Mouse (Mus musculus) lung, postnatal 14 days (tissue): ENCODE results near the gene Spred2.
"Not testable (repeated sequence)": the region's sequence is repeated elsewhere in the genome, so short reads cannot be mapped to it uniquely, and the experiment has no call there.

ENCODE experiments used
- DNase-seq: peaks from one replicate; pipeline ENCODE4 v3.0.0; 2021

The Spred2 gene

DNA sequence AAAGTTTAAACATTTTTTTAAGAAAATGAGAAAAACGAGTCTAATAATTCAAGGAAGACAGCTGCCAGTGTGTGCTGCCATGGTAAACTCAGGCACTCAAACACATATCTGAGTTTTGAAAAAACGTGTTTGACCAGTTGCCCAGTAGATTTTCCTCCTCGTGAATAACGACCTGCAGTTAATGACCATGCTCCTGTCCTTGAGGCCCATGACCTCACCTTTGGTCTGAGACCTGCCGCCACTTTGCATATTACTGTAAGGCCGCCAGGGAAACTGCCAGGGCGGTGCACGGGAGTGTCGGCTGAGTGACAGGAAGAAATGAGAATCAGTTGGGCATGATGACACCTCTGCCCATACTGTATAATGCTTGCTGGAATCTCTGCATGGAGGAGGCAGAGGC is 103.5 kb downstream of the Spred2 start:
- DNase-seq, result no peak

DNA sequence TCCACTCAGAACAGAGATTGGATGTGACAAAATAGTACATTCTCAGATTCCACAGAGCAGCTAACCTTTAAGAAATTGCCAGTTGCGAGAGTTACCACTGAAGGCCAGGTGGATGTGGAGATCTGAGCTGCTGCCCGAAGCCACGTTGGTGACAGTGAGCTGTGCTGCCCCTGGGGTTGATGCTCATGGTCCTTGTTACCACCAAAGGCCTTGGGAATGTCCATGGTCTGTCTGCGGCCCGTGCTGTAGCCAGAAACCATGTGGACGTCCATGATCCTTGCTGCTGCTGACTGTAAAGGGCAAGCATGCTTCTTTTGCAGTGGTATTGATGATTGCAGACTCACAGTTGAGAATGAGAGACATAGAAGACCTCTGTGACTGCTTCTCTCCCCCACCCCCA is 104.2 kb downstream of the Spred2 start:
- DNase-seq, result no peak

DNA sequence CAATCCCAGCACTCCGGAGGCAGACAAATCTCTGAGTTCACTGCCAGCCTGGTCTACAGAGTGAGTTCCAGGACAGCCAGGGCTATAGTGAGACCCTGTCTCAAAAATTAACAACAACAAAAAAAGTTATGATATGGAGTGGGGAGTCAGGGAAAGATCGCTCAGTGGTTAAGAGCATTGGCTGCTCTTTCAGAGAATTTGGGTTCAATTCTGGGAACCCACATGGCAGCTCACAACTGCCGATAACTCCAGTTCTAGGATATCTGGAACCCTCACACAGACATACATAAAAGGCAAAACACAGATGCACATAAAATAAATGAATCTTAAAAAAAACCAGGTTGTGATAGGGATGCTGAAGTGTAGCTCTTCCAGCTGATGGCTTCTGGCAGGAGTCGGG is 104.8 kb downstream of the Spred2 start:
- DNase-seq, result no peak

DNA sequence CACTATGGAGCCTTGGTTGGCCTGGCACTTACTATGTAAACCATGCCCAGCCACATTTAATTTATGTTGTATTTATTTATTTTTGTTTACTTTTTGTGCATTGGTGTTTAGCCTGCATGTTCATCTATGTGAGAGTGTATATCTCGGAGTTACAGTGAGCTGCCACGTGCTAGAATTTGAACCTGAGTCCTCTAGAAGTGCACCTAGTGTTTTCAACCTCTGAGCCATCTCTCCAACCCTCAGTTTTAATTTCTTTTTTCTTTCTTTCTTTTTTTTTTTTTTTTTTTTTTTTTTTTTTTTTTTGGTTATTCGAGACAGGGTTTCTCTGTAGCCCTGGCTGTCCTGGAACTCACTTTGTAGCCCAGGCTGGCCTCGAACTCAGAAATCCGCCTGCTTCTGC is 106.8 kb downstream of the Spred2 start:
- DNase-seq, result not testable (repeated sequence)

- peak; percentile 60 for DNase-seq
Measured at GRCm38 (mm10) chr11:20031536-20031935, 107.4 kb downstream of the Spred2 start.

- no peak for DNase-seq
Measured at GRCm38 (mm10) chr11:20033541-20034160, 109.5 kb downstream of the Spred2 start.

DNA sequence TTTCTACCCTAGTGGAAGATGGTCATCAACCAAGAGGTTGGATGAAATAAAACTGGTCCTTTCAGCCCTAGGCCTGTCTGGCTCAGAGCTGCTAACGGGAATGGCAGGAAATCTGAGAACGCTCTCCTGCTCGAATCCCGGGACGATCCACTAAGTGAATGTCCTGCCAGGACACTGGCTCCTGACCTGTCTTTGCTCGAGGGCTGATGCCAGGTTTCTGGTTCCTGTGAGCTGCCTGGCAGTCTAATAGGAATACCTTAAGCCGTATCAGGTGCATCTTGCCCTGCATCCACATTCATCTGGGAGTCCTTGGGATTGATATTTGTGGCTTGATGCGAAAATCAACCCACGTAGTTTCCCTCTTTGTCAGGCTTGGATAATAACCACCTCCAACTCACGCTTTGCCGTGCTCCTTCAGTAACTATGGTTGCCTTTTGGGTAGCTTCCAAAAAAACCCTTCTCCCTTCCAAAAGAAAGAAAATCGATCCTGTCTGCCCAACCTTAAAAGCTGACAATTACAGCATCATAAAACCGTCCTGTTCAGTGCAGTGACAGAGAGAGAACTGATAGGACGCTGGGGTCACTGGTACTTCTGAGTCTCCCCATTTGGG is 110.3 kb downstream of the Spred2 start:
- DNase-seq, result no peak

DNA sequence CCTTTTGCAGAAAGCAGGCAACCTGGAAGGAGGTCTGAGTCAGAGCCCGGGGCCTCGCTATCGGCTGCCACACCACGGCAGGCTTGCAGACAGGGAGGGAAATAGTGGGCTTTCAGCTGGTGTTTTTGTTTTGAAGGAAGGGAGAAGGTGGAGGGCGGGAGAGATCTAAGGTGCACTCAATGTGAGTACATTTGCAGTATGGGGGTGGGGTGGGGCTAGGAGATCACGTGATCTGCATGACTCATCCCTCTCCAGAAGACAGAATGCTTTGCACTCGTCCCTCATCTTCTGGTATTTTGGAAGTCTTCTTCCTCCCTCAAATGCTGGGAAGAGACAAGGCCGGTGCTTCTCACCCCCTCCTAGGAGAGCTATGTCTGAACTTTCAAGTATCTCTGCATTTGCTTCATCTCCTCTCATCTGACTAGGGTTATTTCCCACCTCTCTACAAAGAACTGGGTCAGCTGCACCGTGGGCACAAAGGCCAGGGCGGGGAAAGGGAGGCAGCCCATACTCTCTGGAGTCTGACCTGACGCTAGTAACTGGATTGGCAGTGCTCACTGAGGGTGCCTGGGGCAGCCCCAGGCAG is 111.3 kb downstream of the Spred2 start:
- DNase-seq, result no peak

- no peak for DNase-seq
Measured at GRCm38 (mm10) chr11:20035972-20036371, 111.8 kb downstream of the Spred2 start.

DNA sequence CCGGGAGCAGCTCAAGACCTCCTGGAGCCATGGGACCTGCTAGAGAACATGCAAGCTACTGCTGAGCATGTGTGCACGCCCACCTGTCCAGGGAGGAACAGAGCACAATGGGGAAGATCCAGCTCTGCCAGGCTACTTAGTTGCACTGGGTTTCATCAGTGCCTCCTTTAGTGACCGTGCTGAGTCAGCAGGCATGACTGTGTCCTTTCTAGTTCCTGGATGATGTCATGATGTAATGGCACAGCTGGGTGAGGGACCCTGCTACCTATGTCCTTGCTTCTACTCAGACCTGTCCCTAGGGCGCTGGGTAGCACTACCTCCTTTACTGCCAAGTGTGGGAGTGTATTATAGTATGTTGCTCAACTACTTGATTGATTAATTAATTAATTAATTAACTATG is 113.6 kb downstream of the Spred2 start:
- no peak for DNase-seq

DNA sequence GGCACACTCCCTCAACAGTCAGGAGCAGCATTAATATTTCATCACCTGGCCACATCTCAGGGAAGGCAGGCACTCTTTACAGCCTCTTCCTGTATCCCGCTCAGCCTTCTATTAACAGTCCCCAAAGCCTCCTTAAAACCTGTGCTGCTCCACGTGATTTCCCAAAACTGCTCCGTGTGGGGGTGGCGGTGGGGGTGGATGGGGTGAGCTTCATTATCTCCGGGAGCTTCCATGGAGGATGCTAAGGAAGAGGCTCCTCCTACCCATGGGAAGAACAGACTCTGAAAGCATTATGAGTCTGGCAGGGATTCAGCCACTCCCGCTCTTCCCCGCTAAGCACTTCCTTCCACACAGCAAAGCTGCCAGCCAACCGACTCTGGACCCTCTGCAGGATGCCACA is 114.5 kb downstream of the Spred2 start:
- peak; percentile 11 for DNase-seq

DNA sequence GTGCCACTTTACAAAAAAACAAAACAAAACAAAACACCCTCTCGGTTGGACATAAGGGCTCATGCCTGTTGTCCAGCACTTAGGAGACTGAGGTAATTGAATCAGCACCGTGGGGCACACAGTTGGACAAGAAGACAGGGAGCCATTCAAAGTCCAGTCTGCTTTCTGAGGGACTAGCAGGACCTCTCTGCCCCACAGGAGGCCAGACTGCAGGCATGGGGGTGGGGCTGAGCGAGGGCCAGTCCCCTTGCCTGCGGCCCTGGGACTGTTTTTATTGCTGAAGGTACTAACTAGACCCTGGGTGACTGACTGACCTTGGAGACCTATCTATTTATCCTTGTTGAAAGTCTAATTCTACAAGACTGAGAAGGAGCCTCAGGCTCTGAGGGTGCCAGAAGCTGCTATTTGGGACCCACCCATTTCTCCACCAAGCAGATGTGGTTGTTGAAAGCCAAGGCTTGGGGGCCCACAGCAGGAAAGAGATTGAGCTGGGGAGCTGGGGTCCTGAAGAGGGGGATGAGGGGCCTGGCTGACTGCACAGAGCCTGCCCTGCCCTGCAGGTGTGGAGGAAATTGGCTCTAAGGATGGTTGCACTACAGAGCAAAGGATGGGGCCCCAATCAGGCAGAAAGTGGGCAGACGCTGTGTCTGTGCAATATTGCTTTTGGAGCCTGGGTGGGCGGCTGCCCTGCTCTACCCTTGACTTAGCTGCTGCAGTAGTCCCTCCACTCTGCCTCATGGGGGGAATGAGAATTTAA is 117.2 kb downstream of the Spred2 start:
- no peak for DNase-seq

DNA sequence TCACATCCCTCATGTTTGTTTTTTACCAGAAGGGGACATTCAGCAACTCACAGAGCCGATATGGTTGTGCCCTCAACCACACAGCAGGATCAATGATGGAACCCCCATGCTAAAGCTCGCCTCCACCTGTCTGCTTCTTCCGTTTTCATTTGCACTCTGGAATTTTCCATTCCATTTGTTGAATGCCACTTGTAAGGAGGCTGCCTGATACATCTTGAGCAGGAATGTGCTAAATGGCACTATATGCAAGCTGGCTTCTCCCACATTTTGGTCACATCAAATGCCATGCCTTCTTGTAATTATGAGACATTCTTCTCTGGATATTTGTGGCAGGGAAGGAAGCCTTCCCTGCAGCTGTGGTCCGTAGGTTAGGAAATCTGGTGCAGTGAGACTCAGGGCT is 117.9 kb downstream of the Spred2 start:
- DNase-seq, result no peak

GRCm38 (mm10) chr11:20043256-20043655 is 119.1 kb downstream of the Spred2 start:
- DNase-seq, result no peak

- DNase-seq, result no peak
Measured at GRCm38 (mm10) chr11:20045586-20045985, 121.4 kb downstream of the Spred2 start.

DNA sequence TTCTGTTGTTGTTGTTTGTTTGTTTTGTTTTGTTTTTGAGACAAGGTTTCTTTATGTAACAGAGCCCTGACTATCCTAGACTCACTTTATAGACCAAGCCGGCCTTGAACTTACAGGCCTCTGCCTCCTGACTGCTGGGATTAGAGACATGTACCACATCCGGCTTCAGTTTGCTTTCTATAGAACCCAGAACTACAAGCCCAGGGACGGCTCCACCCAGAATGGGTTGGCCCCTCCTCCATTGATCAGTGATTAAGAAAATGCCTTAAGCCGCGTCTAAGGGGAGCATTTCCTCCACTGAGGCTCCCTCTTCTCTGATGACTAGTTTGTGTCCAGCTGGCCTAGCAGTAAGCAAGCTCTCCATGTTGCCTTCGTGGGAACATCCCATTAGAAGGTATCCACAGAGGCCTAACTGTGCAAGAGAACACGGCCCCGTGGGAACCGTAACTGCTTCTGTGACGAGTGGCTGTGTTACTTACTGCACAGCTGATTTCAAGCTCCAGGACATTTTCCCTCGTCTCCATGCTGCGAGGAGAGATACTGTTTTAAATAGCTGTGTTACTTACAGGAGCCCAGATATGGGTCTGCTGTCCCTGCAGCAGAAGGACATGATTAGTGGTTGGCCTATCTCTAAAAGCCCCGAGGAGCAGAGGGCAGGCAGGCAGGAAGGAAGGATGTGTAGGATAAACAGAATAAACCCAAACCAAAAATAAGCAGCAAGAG is 128.8 kb downstream of the Spred2 start:
- DNase-seq, result no peak

- no peak for DNase-seq
Measured at GRCm38 (mm10) chr11:20053951-20054350, 129.8 kb downstream of the Spred2 start.

- DNase-seq, result no peak
Measured at GRCm38 (mm10) chr11:20054617-20055016, 130.4 kb downstream of the Spred2 start.

- DNase-seq, result no peak
Measured at GRCm38 (mm10) chr11:20056168-20056567, 132.0 kb downstream of the Spred2 start.

DNA sequence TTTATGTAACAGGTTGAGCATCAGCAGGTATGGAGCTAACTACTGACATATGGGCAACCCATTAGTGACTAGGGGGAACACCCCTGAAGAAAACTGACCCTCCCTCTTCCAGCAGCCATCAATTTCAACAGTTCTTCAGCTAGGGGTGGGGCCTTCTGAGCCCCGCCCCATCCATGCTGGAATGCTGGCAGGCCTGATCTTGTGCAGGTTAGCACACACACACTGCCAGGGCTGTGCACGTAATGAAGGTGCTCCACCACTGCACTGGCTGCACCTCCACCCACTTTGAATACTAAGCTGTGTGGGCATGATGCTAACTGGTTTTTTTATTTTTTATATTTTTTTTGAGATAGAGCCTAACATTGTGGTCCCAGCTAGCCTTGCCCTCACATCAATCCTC is 133.3 kb downstream of the Spred2 start:
- no peak for DNase-seq

DNA sequence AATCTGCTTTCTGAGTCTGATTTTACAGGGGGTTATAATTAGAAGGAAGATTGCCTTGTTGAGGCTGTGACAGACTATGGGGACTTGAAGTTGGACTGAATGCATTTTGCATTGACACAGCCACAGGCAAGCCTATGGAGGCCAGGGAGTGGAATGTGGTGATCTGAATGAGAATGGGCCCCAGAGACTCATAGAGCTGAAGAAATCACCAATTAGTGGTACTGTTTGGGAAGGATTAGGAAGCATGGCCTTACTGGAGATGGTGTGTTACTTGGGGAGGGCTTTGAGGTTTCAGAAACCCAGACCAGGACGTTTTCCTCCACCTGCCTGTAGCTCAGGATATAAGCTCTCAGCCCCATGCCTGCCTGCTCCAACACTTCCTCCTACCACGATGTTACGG is 135.6 kb downstream of the Spred2 start:
- no peak for DNase-seq

GRCm38 (mm10) chr11:20062801-20063200 is 138.6 kb downstream of the Spred2 start:
- DNase-seq, result not testable (repeated sequence)

DNA sequence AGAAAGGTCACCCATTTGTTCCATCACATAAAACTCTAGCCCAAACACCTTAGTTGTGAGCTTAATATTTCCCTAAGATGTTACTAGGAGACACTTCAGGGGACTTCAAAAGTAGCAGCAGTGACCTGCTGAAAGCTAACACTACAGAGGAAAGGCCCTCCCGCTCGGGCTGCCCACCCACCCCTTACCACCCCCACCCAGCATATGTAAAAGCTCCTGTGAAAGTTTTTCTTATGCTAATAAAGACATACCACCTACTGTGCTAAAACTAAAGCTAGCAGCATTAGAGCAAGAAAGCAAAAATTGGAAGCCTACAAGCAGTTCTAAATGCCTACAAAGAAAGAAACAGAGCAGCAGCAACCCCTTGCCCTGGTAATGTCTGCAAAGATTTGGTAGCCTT is 139.9 kb downstream of the Spred2 start:
- DNase-seq, result not testable (repeated sequence)
